Mouse (Mus musculus) intestine, embryonic 16.5 days (tissue): ENCODE data around the gene Slc25a41. TPM values are rescaled to one million over a fixed set of nuclear protein-coding genes. Genes with fewer than 3 reads are reported as not detected.

ENCODE experiments used
- ATAC-seq: fragments of 200-750 bp; cut with Nextera tagmentation; 2 replicates; pipeline ENCODE4 v1.8.0; 2017; ENCODE audit warnings: moderate TSS enrichment, moderate library complexity
- H3K27ac ChIP-seq: fragments of 300-500 bp; sonication (generic); 2 replicates; pipeline ENCODE4 v1.5.1; 2014; ENCODE audit warnings: mild to moderate bottlenecking, low read length
- H3K27me3 ChIP-seq: fragments of 300-500 bp; sonication (generic); replicated peaks from 2 replicates; pipeline ENCODE4 v1.6.1; 2014; ENCODE audit warnings: low read length, control low read depth, mixed read lengths; ENCODE audit not compliant: control insufficient read depth, insufficient read depth
- H3K36me3 ChIP-seq: fragments of 300-500 bp; sonication (generic); 2 replicates; pipeline ENCODE4 v1.6.1; 2014; ENCODE audit warnings: low read length, control low read depth; ENCODE audit not compliant: control insufficient read depth, insufficient read depth
- H3K4me1 ChIP-seq: fragments of 300-500 bp; sonication (generic); 2 replicates; pipeline ENCODE4 v1.6.1; 2014; ENCODE audit warnings: low read length, control low read depth, mixed read lengths; ENCODE audit not compliant: control insufficient read depth, insufficient read depth
- H3K4me2 ChIP-seq: fragments of 300-500 bp; sonication (generic); 2 replicates; pipeline ENCODE4 v1.6.1; 2014; ENCODE audit warnings: low read depth, low read length, control low read depth
- H3K4me3 ChIP-seq: fragments of 300-500 bp; sonication (generic); 2 replicates; pipeline ENCODE4 v1.5.1; 2014; ENCODE audit warnings: mild to moderate bottlenecking, low read length
- H3K9ac ChIP-seq: fragments of 300-500 bp; sonication (generic); 2 replicates; pipeline ENCODE4 v1.6.1; 2014; ENCODE audit warnings: low read depth, low read length
- H3K9me3 ChIP-seq: fragments of 300-500 bp; sonication (generic); 2 replicates; pipeline ENCODE4 v1.6.1; 2016; ENCODE audit warnings: low read length, control low read depth; ENCODE audit not compliant: control insufficient read depth
- WGBS: fragments of 180-500 bp; shearing (Covaris S2); extraction: QIAGEN DNeasy Blood & Tissue Kit; methylation state at CpG from one replicate; pipeline ENCODE4 v1.1.7; 2014; 5-methylcytosine and 5-hydroxymethylcytosine counted together
- polyA plus RNA-seq: library from polyadenylated mRNA; unstranded; fragments of >200 nt; fragmentation: Nextera tagmentation; extraction: Ambion mirVana; gene quantifications from 2 replicates; pipeline ENCODE4 v1.2.1, GENCODE M21; 2015

Gene Slc25a41
- polyA plus RNA-seq, 1 experiment from 2014 or later, result not detected

DNA sequence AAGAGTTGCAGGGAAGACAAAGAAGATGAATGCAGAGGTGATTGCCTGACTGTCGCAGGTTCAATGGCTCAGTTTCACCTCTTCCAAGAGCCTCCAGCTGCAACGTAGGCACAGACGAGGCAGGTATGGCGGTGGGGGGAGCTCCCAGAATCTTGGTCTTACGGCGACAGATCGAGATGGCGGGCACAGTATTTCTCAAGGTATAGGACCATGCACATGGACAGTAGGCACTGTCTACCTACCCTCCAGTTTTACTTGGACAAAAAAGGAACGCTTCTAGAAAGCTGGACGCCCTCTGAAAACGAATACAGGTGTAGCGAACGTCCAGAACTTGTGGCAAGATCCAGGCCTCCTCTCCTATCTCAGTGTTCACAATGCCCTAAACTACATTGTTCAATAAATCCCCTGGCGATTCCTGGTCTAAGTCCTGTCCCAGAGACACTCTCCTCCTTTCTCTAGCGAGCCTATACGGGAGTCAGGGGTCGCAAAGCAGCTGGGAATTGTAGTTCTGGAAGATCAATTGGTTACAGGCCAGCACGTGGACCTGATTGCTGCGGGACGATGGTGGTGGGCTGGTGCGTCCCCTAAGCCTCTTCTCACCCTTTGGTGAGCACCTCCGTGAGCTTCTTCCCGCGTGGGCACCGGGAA, 51.9 kb downstream of the Slc25a41 start:
- Histone ChIP-seq H3K4me3 (peak overlapping the region; percentile 82), H3K9ac (peak overlapping the region; percentile 91), H3K9me3 (no peaks in the 10 kb centered on the region), H3K36me3 (peaks cover 11% of the 10 kb centered on the region), H3K4me1 (peaks cover 9% of the 10 kb centered on the region), H3K4me2 (peak overlapping the region; percentile 64), H3K27me3 (no peaks in the 10 kb centered on the region), H3K27ac (peak overlapping the region; percentile 69)
- peak; percentile 94 for ATAC-seq
- 2% methylated on average over 25 of the region's 25 CpGs for WGBS

DNA sequence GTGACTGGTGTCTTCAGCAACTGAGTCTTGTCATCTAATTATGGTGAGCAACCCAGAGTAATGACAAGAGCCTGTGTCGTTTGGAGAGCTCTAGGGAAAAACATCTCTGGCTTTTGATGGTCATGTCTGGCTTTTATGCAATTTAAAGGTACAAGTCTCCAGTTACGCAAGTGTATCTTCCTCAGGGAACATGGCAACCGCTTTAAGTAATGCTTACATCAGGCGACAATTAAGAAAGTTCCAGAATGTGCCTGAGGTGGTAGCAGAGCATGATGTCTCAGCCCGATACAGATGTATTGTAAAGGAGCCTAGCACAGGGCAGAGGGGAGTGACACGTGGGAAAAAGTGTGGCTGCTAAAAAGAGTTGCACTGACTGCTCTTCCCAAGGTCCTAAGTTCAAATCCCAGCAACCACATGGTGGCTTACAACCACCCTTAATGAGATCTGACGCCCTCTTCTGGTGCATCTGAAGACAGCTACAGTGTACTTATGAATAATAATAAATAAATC, 52.5 kb downstream of the Slc25a41 start:
- 73% methylated on average over 7 of the region's 7 CpGs for WGBS
- Histone ChIP-seq H3K9ac (peak overlapping the region; percentile 91; the same call in 1 of the 2 replicates), H3K27ac (no peak overlapping the region), H3K4me2 (peak overlapping the region; percentile 64), H3K36me3 (peaks cover 11% of the 10 kb centered on the region), H3K4me1 (peaks cover 9% of the 10 kb centered on the region), H3K4me3 (peak overlapping the region; percentile 82), H3K27me3 (no peaks in the 10 kb centered on the region), H3K9me3 (no peaks in the 10 kb centered on the region)
- ATAC-seq, result no peak

DNA sequence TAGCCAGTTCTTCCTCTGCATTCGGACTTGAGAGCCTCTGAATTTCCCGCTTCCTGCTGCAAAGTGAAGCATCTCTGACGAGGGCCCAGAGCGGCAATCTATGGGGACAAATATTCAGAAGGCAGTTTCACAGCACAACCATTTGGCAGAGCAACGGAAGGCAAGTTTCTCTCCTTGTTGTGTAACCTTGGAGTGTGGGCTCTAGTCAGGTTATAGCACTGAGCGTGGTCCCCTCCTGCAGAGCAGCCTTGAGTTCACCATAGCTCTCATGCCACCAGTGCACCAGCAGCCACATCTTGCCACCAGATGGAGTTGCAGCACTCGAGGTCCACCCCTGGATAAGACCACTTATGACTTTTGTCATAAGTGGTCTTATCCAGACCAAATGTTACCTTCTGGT, 53.0 kb downstream of the Slc25a41 start:
- no peaks in the 10 kb centered on the region for H3K27me3 ChIP-seq
- H3K4me2 ChIP-seq, result no peak overlapping the region
- H3K9ac ChIP-seq, result no peak overlapping the region
- H3K36me3 ChIP-seq, result peaks cover 6% of the 10 kb centered on the region
- H3K27ac ChIP-seq, result no peak overlapping the region
- H3K9me3 ChIP-seq, result no peaks in the 10 kb centered on the region
- WGBS, result 90% methylated on average over 7 of the region's 7 CpGs
- H3K4me3 ChIP-seq, result no peak overlapping the region
- no peak for ATAC-seq
- H3K4me1 ChIP-seq, result peaks cover 9% of the 10 kb centered on the region

DNA sequence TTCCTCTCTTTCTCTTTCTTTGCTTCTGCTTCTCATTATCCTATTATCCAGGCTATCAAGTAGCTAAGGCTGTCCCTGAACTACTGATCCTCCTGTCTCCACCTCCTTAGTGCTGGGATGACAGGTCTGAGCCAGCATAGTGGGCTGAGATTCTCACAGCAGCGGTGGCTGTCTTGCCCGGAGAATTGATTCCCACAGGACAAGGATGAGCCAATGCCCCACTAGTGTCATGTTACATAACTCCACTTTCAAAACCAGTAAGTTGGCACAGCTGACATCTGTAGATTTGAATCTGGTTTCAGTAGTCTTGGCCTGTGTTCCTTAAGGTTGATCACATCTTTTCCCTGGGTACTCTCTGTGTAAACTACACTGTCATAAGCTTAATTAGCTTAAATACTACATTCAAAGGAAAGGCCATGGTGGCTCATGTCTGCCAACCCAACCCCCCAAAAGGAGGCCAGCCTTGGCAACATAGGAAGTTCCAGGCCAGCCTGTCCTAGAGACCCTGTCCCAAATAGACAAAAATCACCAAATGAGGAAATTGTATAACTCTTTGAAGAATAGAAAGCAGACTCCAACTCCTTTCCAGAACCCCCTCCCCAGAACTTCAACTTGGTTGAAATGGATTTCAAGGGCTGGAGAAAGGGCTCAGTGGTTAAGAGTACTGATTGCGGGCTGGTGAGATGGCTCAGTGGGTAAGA, 55.2 kb downstream of the Slc25a41 start:
- Histone ChIP-seq H3K4me2 (no peak overlapping the region), H3K36me3 (no peaks in the 10 kb centered on the region), H3K27ac (no peak overlapping the region), H3K9ac (no peak overlapping the region), H3K9me3 (no peaks in the 10 kb centered on the region), H3K4me1 (peaks cover 12% of the 10 kb centered on the region), H3K4me3 (no peak overlapping the region), H3K27me3 (no peaks in the 10 kb centered on the region)
- ATAC-seq, result no peak
- 86% methylated on average over 3 of the region's 3 CpGs for WGBS

GRCm38 (mm10) chr17:56985656-56986055, 55.8 kb downstream of the Slc25a41 start:
- H3K4me2 ChIP-seq, result no peak overlapping the region
- H3K9ac ChIP-seq, result no peak overlapping the region
- no peaks in the 10 kb centered on the region for H3K36me3 ChIP-seq
- no peak overlapping the region for H3K27ac ChIP-seq
- no peak for ATAC-seq
- no peak overlapping the region for H3K4me3 ChIP-seq
- H3K9me3 ChIP-seq, result no peaks in the 10 kb centered on the region
- H3K4me1 ChIP-seq, result peaks cover 8% of the 10 kb centered on the region; the same call in 1 of the 2 replicates
- no peaks in the 10 kb centered on the region for H3K27me3 ChIP-seq
- 80% methylated on average over 3 of the region's 3 CpGs for WGBS

GRCm38 (mm10) chr17:56984886-56985285, 56.6 kb downstream of the Slc25a41 start:
- Histone ChIP-seq H3K4me1 (peaks cover 8% of the 10 kb centered on the region; the same call in 1 of the 2 replicates), H3K4me3 (no peak overlapping the region), H3K9me3 (no peaks in the 10 kb centered on the region), H3K36me3 (no peaks in the 10 kb centered on the region), H3K27me3 (no peaks in the 10 kb centered on the region), H3K4me2 (no peak overlapping the region), H3K27ac (no peak overlapping the region), H3K9ac (no peak overlapping the region)
- ATAC-seq, result no peak
- 78% methylated on average over 9 of the region's 9 CpGs for WGBS

Other genes with a start within 250 kb of the Slc25a41 start
- gene Rfx2, start 210.6 kb downstream of the Slc25a41 start, polyA plus RNA-seq, result 2.5 and 3.4 TPM in 2 replicates
- not detected in 2 replicates for gene Acsbg2, start 167.2 kb downstream of the Slc25a41 start, polyA plus RNA-seq
- gene 1700061G19Rik, start 166.2 kb downstream of the Slc25a41 start, polyA plus RNA-seq, result 0.12 and 0.17 TPM in 2 replicates
- 22.6 and 26.2 TPM in 2 replicates for gene Mllt1, start 106.2 kb downstream of the Slc25a41 start, polyA plus RNA-seq
- gene Acer1, start 59.5 kb downstream of the Slc25a41 start, polyA plus RNA-seq, result 0.65 and 0.88 TPM in 2 replicates
- 157 and 174 TPM in 2 replicates for gene Clpp, start 51.3 kb downstream of the Slc25a41 start, polyA plus RNA-seq
- 41.7 and 43.7 TPM in 2 replicates for gene Alkbh7, start 44.3 kb downstream of the Slc25a41 start, polyA plus RNA-seq
- gene Pspn, start 41.6 kb downstream of the Slc25a41 start, polyA plus RNA-seq, result 0.44 TPM in 1 of 2 replicates, not detected in the other
- 57.9 and 60.9 TPM in 2 replicates for gene Gtf2f1, start 30.4 kb downstream of the Slc25a41 start, polyA plus RNA-seq
- 0.37 and 0.58 TPM in 2 replicates for gene Gm17949, start 30.2 kb downstream of the Slc25a41 start, polyA plus RNA-seq
- gene Khsrp, start 10.1 kb downstream of the Slc25a41 start, polyA plus RNA-seq, result 15.7 and 16.7 TPM in 2 replicates
- gene Crb3, start 17.5 kb upstream of the Slc25a41 start, polyA plus RNA-seq, result 113 TPM in 2 replicates
- gene Slc25a23, start 18.2 kb upstream of the Slc25a41 start, polyA plus RNA-seq, result 5.7 and 6.7 TPM in 2 replicates
- gene Dennd1c, start 36.9 kb upstream of the Slc25a41 start, polyA plus RNA-seq, result 7.4 and 8.1 TPM in 2 replicates
- 20.3 and 22.6 TPM in 2 replicates for gene Tubb4a, start 46.1 kb upstream of the Slc25a41 start, polyA plus RNA-seq
- gene Tnfsf9, start 63.7 kb upstream of the Slc25a41 start, polyA plus RNA-seq, result 6.0 and 6.2 TPM in 2 replicates
- not detected in 2 replicates for gene Cd70, start 108.1 kb upstream of the Slc25a41 start, polyA plus RNA-seq
- gene Tnfsf14, start 152.5 kb upstream of the Slc25a41 start, polyA plus RNA-seq, result 0.21 and 0.43 TPM in 2 replicates
- 5.0 and 8.2 TPM in 2 replicates for gene C3, start 186.5 kb upstream of the Slc25a41 start, polyA plus RNA-seq
- gene Gpr108, start 206.8 kb upstream of the Slc25a41 start, polyA plus RNA-seq, result 34.9 and 37.0 TPM in 2 replicates
- gene Trip10, start 207.8 kb upstream of the Slc25a41 start, polyA plus RNA-seq, result 46.9 and 47.4 TPM in 2 replicates
- 2.4 and 2.8 TPM in 2 replicates for gene Vav1, start 237.4 kb upstream of the Slc25a41 start, polyA plus RNA-seq